Mouse (Mus musculus) CH12.LX (cell line): Measurements from ENCODE around the gene Disp3. TPM values are rescaled to one million over a fixed set of nuclear protein-coding genes. Genes with fewer than 3 reads are reported as not detected.

Experiments
- DNase-seq: peaks from one replicate; pipeline ENCODE4 v3.0.0-alpha.2; 2013; ENCODE audit errors: extremely low read depth
- H3K27ac ChIP-seq: 2 replicates; pipeline ENCODE4 v1.5.1; 2012; ENCODE audit warnings: low read depth, mild to moderate bottlenecking, control low read depth, moderate library complexity; ENCODE audit not compliant: insufficient read depth
- H3K27me3 ChIP-seq: replicated peaks from 2 replicates; pipeline ENCODE3; 2012; ENCODE audit warnings: inconsistent platforms
- H3K36me3 ChIP-seq, 2 experiments: replicated peaks in 1 of 2; 2 replicates each; pipeline versions ENCODE3 to v1.6.1; 2012; ENCODE audit warnings: inconsistent platforms in 1 of 2, low read length in 1 of 2, mild to moderate bottlenecking in 1 of 2, mixed read lengths in 1 of 2, moderate library complexity in 1 of 2; ENCODE audit not compliant: control insufficient read depth in 1 of 2, insufficient read depth in 1 of 2
- H3K4me1 ChIP-seq, 2 experiments: 2 replicates each; pipeline ENCODE4 v1.6.1; 2012; ENCODE audit warnings: inconsistent platforms in 1 of 2, moderate library complexity in 1 of 2; ENCODE audit not compliant: insufficient read depth in 2 of 2, control insufficient read depth in 1 of 2
- H3K4me2 ChIP-seq: 2 replicates; pipeline ENCODE4 v1.6.1; 2012; ENCODE audit warnings: low read depth, mild to moderate bottlenecking, control low read depth; ENCODE audit not compliant: poor library complexity, insufficient read depth, severe bottlenecking
- H3K4me3 ChIP-seq, 3 experiments: fragments of 150-350 bp in 1 of 3; sonication (generic) in 1 of 3; replicated peaks in 1 of 3; 2 replicates each; pipeline versions ENCODE3 to v1.5.1; 2011 to 2012; ENCODE audit warnings: low read depth in 2 of 3, low read length in 2 of 3, mild to moderate bottlenecking in 2 of 3, moderate library complexity in 2 of 3, control low read depth in 1 of 3, improper control_type of control experiment in 1 of 3, inconsistent platforms in 1 of 3, mixed read lengths in 1 of 3; ENCODE audit not compliant: poor library complexity in 1 of 3
- H3K79me2 ChIP-seq: replicated peaks from 2 replicates; pipeline ENCODE4 v1.6.1; 2012; ENCODE audit warnings: mild to moderate bottlenecking, moderate library complexity; ENCODE audit not compliant: control insufficient read depth, poor library complexity, insufficient read depth, severe bottlenecking; ENCODE audit errors: extremely low read depth
- H3K9ac ChIP-seq: 2 replicates; pipeline ENCODE4 v1.6.1; 2012; ENCODE audit warnings: low read depth, mild to moderate bottlenecking, control low read depth, moderate library complexity; ENCODE audit not compliant: insufficient read depth
- H3K9me3 ChIP-seq: replicated peaks from 2 replicates; pipeline ENCODE3; 2012; ENCODE audit warnings: low read length, inconsistent platforms, mixed read lengths
- CHD2 ChIP-seq: IDR thresholded peaks from 2 replicates; pipeline ENCODE4 v1.6.1; 2011; ENCODE audit warnings: low read length, improper control_type of control experiment
- EP300 ChIP-seq: IDR thresholded peaks from 2 replicates; pipeline ENCODE4 v1.6.1; 2011; ENCODE audit warnings: low read length, improper control_type of control experiment
- JUN ChIP-seq: IDR thresholded peaks from 2 replicates; pipeline ENCODE4 v1.6.1; 2011; ENCODE audit warnings: low read depth, mild to moderate bottlenecking, low read length, improper control_type of control experiment, moderate library complexity; ENCODE audit not compliant: insufficient read depth
- MAFK ChIP-seq: IDR thresholded peaks from 2 replicates; pipeline ENCODE4 v1.6.1; 2011; ENCODE audit warnings: low read length, improper control_type of control experiment; ENCODE audit not compliant: insufficient replicate concordance
- SIN3A ChIP-seq: IDR thresholded peaks from 2 replicates; pipeline ENCODE4 v1.6.1; 2012; ENCODE audit warnings: low read length, improper control_type of control experiment, inconsistent platforms
- ZC3H11A ChIP-seq: IDR thresholded peaks from 2 replicates; pipeline ENCODE4 v1.6.1; 2012; ENCODE audit warnings: low read depth, mild to moderate bottlenecking, inconsistent platforms, low read length, improper control_type of control experiment
- ZKSCAN1 ChIP-seq: IDR thresholded peaks from 2 replicates; pipeline ENCODE4 v1.6.1; 2012; ENCODE audit warnings: low read depth, inconsistent platforms, low read length, improper control_type of control experiment, borderline replicate concordance
- dilution Hi-C: fragments of 300-500 bp; cut with MboI; formaldehyde crosslinking; loops from 2 replicates; pipeline ENCODE4 v1.14.3; 2020; ENCODE audit warnings: low sequenced_read_pairs; ENCODE audit not compliant: extremely low pct_unique_long_range_greater_than_20kb, extremely low pct_ligation_motif_present
- in situ Hi-C: fragments of 300-500 bp; cut with MboI; formaldehyde crosslinking; loops from 3 replicates; pipeline ENCODE4 v1.14.3; 2019; ENCODE audit warnings: low sequenced_read_pairs, low pct_ligation_motif_present, low pct_unique_long_range_greater_than_20kb, mixed read lengths
- polyA plus RNA-seq: library from polyadenylated mRNA; unstranded; fragments of >175 nt; gene quantifications from 2 replicates; pipeline ENCODE4 v1.2.1, GENCODE M21; 2012; ENCODE audit warnings: low read depth; ENCODE audit not compliant: insufficient read length
- total RNA-seq, 2 experiments: library from RNA; depleted of rRNA; stranded (reverse); fragments of 300-350 nt in 1 of 2; fragments of >200 nt in 1 of 2; gene quantifications; 2 replicates each; pipeline ENCODE4 v1.2.3; 2012 to 2014

Disp3 gene
- total and polyA plus RNA-seq, 3 experiments: not detected

DNA sequence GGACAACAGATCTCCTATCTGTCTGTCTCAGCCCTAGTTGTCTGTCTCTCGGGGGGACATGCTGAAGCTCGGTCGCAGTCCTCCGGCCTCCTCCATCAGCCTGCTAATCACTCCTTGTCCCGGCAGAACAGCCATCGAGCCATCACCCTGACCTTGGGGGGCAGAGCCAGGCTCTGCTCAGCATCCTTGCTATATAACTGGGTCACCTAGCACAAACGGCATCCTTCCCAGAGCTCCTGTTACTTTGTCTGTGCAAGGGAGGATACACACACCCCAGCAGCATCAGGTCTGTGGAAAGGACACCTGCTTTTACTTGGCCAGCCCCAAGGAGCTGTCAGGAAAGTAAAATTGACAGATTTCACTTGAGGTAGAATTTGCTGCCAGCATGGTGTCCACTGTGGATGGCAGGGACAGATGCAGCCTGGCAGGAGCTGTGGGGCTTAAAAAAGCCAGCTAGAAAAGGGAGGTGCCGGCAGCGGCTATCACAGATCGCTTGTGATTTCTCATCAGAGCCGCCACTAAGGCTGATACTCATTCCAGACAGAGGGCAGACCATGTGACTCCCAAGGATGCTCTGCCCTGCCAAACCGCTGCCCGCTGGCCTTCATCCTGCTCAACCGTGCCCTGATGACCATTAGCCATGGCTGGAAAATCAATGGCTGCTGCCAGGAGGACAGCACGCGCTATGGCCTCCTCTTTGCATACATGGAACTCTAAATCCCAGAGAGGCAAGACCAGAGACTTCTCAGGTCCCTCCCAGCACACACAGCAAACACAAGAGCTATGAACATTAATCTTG, 27.8 kb upstream of the Disp3 start:
- Histone ChIP-seq H3K9ac (no peak overlapping the region), H3K27ac (no peak overlapping the region), H3K4me1 (no peaks in the 10 kb centered on the region), H3K79me2 (no peaks in the 10 kb centered on the region), H3K27me3 (peaks cover 93% of the 10 kb centered on the region), H3K4me3 (no peak overlapping the region), H3K9me3 (no peaks in the 10 kb centered on the region), H3K36me3 (no peaks in the 10 kb centered on the region), H3K4me2 (no peak overlapping the region)
- in situ Hi-C loops: no loop called here
- DNase-seq: no peak
- no peak for TF ChIP-seq JUN
- dilution Hi-C loops: no loop called here

DNA sequence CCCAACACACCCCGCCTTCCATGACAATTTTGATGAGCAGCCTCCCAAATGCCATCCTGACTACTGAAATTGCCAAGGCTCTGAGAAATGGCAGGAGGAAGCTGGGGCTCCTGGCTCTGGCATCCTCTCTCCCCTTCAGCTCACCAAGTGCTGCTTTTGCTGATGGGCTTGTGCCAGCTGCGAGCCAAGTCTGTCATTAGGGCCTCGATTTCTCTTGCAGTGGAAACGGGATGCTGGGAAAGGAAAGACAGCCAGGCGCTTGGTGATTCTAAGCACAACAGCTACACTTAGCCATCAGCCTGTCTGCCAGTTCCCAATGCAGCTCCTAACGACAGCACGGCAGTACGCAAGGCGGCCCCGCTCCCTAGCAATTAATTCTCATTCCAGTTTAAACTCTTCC, 26.6 kb upstream of the Disp3 start:
- Histone ChIP-seq H3K4me1 (no peaks in the 10 kb centered on the region), H3K27ac (no peak overlapping the region), H3K4me3 (no peak overlapping the region), H3K9me3 (no peaks in the 10 kb centered on the region), H3K9ac (no peak overlapping the region), H3K4me2 (no peak overlapping the region), H3K36me3 (no peaks in the 10 kb centered on the region), H3K27me3 (peaks cover 93% of the 10 kb centered on the region), H3K79me2 (no peaks in the 10 kb centered on the region)
- dilution Hi-C loops (no loop called here), in situ Hi-C loops (no loop called here)
- no peak for DNase-seq
- no peak for TF ChIP-seq SIN3A
- no peak for TF ChIP-seq MAFK
- no peak for TF ChIP-seq EP300
- TF ChIP-seq ZC3H11A: no peak

DNA sequence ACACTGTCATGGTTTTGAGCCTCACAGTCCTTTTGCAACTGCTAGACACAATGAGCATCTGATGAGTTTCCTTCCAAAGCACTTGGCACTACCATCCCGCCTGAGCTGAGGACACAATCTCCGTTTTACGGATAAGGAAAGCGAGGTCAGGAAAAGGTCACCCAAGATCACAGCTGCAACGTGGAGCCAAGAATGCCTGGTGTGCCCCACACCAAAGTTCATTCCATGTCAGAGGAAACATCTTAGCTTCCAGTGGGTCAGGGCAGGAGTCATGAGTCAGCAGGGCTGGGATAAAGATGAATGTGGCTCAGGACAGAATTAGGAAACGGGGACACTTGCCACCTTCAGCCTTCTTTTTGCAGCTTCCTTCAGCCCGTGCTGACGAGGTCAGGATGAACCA, 25.8 kb upstream of the Disp3 start:
- in situ Hi-C loops (no loop called here), dilution Hi-C loops (no loop called here)
- Histone ChIP-seq H3K9ac (no peak overlapping the region), H3K4me2 (no peak overlapping the region), H3K27ac (no peak overlapping the region), H3K27me3 (peaks cover 93% of the 10 kb centered on the region), H3K9me3 (no peaks in the 10 kb centered on the region), H3K4me3 (no peak overlapping the region), H3K4me1 (no peaks in the 10 kb centered on the region), H3K79me2 (no peaks in the 10 kb centered on the region), H3K36me3 (no peaks in the 10 kb centered on the region)
- no peak for DNase-seq
- TF ChIP-seq ZKSCAN1: no peak
- no peak for TF ChIP-seq CHD2
